In genomic region chr11:95075197-95076040, GRCm38 (mm10) we compare ENCODE assay signal across 8 mouse cellular contexts. TPM values are rescaled to one million over a fixed set of nuclear protein-coding genes. Genes with fewer than 3 reads are reported as not detected.
DNase-seq lines count a peak whose midpoint lies in the region; ATAC-seq and TF ChIP-seq lines count a peak whose summit lies in the region.

No protein-coding gene starts in this region.

- 9% methylated on average over 19 of the region's 19 CpGs for whole genome bisulfite sequencing in forebrain, postnatal 0 days
- 9% methylated on average over 19 of the region's 19 CpGs for WGBS in liver, embryonic 15.5 days (ENCODE audit: insufficient replicate concordance)

- intact Hi-C loops in left cerebral cortex, postnatal 14 days (cut with DNase I): loop anchor here (2.0 kb wide), 1 partner anchor 31 kb away; no protein-coding TSS in a partner anchor

- peaks cover 87% of the 10 kb centered on the region for H3K27me3 ChIP-seq in E14TG2a.4 (ENCODE audit: insufficient read depth, low read length)
- peaks cover 23% of the 10 kb centered on the region; the same call in 1 of the 2 replicates for H3K27me3 ChIP-seq in forebrain, postnatal 0 days (ENCODE audit: insufficient read depth, low read length)
- peaks cover 85% of the 10 kb centered on the region for H3K27me3 ChIP-seq in liver, embryonic 15.5 days

- no peak overlapping the region for H3K27ac ChIP-seq in forebrain, postnatal 0 days (ENCODE audit: low read depth, low read length)
- no peak overlapping the region for H3K27ac ChIP-seq in liver, embryonic 15.5 days (replicated peaks)

- no peaks in the 10 kb centered on the region for H3K9me3 ChIP-seq in E14TG2a.4 (ENCODE audit: low read length)
- no peaks in the 10 kb centered on the region for H3K9me3 ChIP-seq in forebrain, postnatal 0 days (ENCODE audit: low read length)
- no peaks in the 10 kb centered on the region for H3K9me3 ChIP-seq in liver, embryonic 15.5 days (replicated peaks)

- peak overlapping the region; percentile 82 for H3K4me3 ChIP-seq in E14TG2a.4 (replicated peaks; ENCODE audit: low read length)
- H3K4me3 ChIP-seq in forebrain, postnatal 0 days (ENCODE audit: low read depth, low read length): peak overlapping the region; percentile 63
- peak overlapping the region; percentile 56 for H3K4me3 ChIP-seq in liver, embryonic 15.5 days (replicated peaks)

- H3K4me2 ChIP-seq in forebrain, postnatal 0 days (ENCODE audit: low read depth): peak overlapping the region; percentile 86
- H3K4me2 ChIP-seq in liver, embryonic 15.5 days: peak overlapping the region; percentile 65

- no peaks in the 10 kb centered on the region for H3K36me3 ChIP-seq in E14TG2a.4 (ENCODE audit: insufficient read depth, low read length)
- H3K36me3 ChIP-seq in forebrain, postnatal 0 days (ENCODE audit: insufficient read depth): no peaks in the 10 kb centered on the region
- no peaks in the 10 kb centered on the region for H3K36me3 ChIP-seq in liver, embryonic 15.5 days (replicated peaks)

- peak; percentile 39 to 42 for DNase-seq in cerebellum, adult 18-20 months
- no peak for DNase-seq in cerebellum, postnatal 14 days
- no peak for DNase-seq in forebrain, postnatal 0 days
- peak; percentile 23 for DNase-seq in retina, embryonic 14.5 days (ENCODE audit: low spot score)
- no peak for DNase-seq in urinary bladder, adult 18-20 months (ENCODE audit: low spot score in 2 of 2)
- DNase-seq in left cerebral cortex, postnatal 14 days (ENCODE audit: low spot score in 2 of 2): no peak

- no peak for ATAC-seq in forebrain, postnatal 0 days
- ATAC-seq in liver, embryonic 15.5 days (ENCODE audit: insufficient read depth): peak; percentile 6; the same call in 1 of the 2 replicates

- peak overlapping the region; percentile 65 for H3K9ac ChIP-seq in forebrain, postnatal 0 days
- no peak overlapping the region for H3K9ac ChIP-seq in liver, embryonic 15.5 days

- peaks cover 85% of the 10 kb centered on the region for H3K4me1 ChIP-seq in E14TG2a.4 (replicated peaks; ENCODE audit: low read depth, low read length)
- no peaks in the 10 kb centered on the region for H3K4me1 ChIP-seq in forebrain, postnatal 0 days (ENCODE audit: insufficient read depth)
- peaks cover 38% of the 10 kb centered on the region for H3K4me1 ChIP-seq in liver, embryonic 15.5 days (replicated peaks)

- TF ChIP-seq CTCF in E14TG2a.4 (conservative IDR thresholded peaks at IDR 0.05; ENCODE audit: low read length): no peak
- peak; percentile 38; the same call in 1 of the 2 replicates for TF ChIP-seq CTCF in forebrain, postnatal 0 days (IDR thresholded peaks at IDR 0.05; ENCODE audit: low read depth)

RNA-seq across cellular contexts. Expression of gene Itga3, which starts 1.2 kb away (rescaled TPM):
- 12.3 and 23.5 TPM in 2 replicates for total RNA-seq in forebrain, postnatal 0 days (2014; rRNA removed)
- polyA plus RNA-seq in forebrain, postnatal 0 days (2015; fragmentation: Nextera tagmentation; extraction: Ambion mirVana): 5.2 and 7.4 TPM in 2 replicates
- 2.0 and 2.6 TPM in 2 replicates for polyA plus RNA-seq in liver, embryonic 15.5 days (2015; fragmentation: Nextera tagmentation; extraction: Ambion mirVana)
- 10 to 100 TPM; 12.2 to 15.5 TPM for total RNA-seq in left cerebral cortex, postnatal 14 days (2021)

RNA-seq across cellular contexts. Expression of gene Pdk2, which starts 34.3 kb away (rescaled TPM):
- total RNA-seq in forebrain, postnatal 0 days (2014; rRNA removed): 6.9 and 10.2 TPM in 2 replicates
- 31.9 and 38.1 TPM in 2 replicates for polyA plus RNA-seq in forebrain, postnatal 0 days (2015; fragmentation: Nextera tagmentation; extraction: Ambion mirVana)
- 10.2 and 10.8 TPM in 2 replicates for polyA plus RNA-seq in liver, embryonic 15.5 days (2015; fragmentation: Nextera tagmentation; extraction: Ambion mirVana)
- 10 to 100 TPM; 69.2 to 75.4 TPM for total RNA-seq in left cerebral cortex, postnatal 14 days (2021)

RNA-seq across cellular contexts. Expression of gene Dlx3, which starts 44.5 kb away (rescaled TPM):
- total RNA-seq in forebrain, postnatal 0 days (2014; rRNA removed): 0.14 TPM in 1 of 2 replicates, not detected in the other
- not detected in 2 replicates for polyA plus RNA-seq in forebrain, postnatal 0 days (2015; fragmentation: Nextera tagmentation; extraction: Ambion mirVana)
- 0.05 TPM in 1 of 2 replicates, not detected in the other for polyA plus RNA-seq in liver, embryonic 15.5 days (2015; fragmentation: Nextera tagmentation; extraction: Ambion mirVana)
- not detected for total RNA-seq in left cerebral cortex, postnatal 14 days (2021)

Comparison
In these comparisons a context has a peak if more than half of its experiments do, and no peak if none do; other contexts are left out.
1. DNase-seq: peak in cerebellum, adult 18-20 months (2 of 2) and retina, embryonic 14.5 days (single experiment); none in cerebellum, postnatal 14 days (0 of 2), forebrain, postnatal 0 days (single experiment), urinary bladder, adult 18-20 months (0 of 2) and left cerebral cortex, postnatal 14 days (0 of 2).
2. Peak in every context shown above with its lines, with median percentiles within 50 percentile points of each other: H3K4me3 ChIP-seq.